In genomic region chr3:157581755-157582154, GRCm38 (mm10) we compare ENCODE assay signal across 22 mouse cellular contexts. TPM values are rescaled to one million over a fixed set of nuclear protein-coding genes. Genes with fewer than 3 reads are reported as not detected.
DNase-seq lines count a peak whose midpoint lies in the region; ATAC-seq and TF ChIP-seq lines count a peak whose summit lies in the region.
"Had no signal": no experiment of that assay in that cellular context is flagged by ENCODE, and none has a peak within 500 bp of the region (broad histone marks: within the 10 kb centered on the region; RNA-seq: fewer than 3 reads in every experiment).

No protein-coding gene starts in this region.

- intact Hi-C loops in heart, adult 2 months (cut with DNase I): no loop called here

- peak; percentile 38; the same call in 1 of the 2 replicates for TF ChIP-seq CTCF in liver, embryonic 14.5 days (IDR thresholded peaks at IDR 0.05; ENCODE audit: low read depth)
- TF ChIP-seq CTCF in CH12.LX (conservative IDR thresholded peaks at IDR 0.05 in 1 of 2, IDR thresholded peaks at IDR 0.05 in 1 of 2; ENCODE audit: low read depth in 2 of 2, low read length in 2 of 2): peak; percentile 64 to 68
- peak; percentile 54 for TF ChIP-seq CTCF in liver, postnatal 0 days (IDR thresholded peaks at IDR 0.05; ENCODE audit: low read depth)
- TF ChIP-seq CTCF in heart, adult 2 months (IDR thresholded peaks at IDR 0.05): no peak

- no peak for ATAC-seq in liver, embryonic 14.5 days (ENCODE audit: insufficient read depth)
- no peak for ATAC-seq in liver, embryonic 12.5 days
- no peak for ATAC-seq in liver, postnatal 0 days
- ATAC-seq in forebrain, embryonic 13.5 days: no peak
- ATAC-seq: activated CD4-positive, CD25-positive, alpha-beta regulatory T cell, adult 4 months; forebrain, postnatal 0 days; midbrain, embryonic 13.5 days had no signal

- in situ Hi-C loops in CH12.LX (cut with MboI; ENCODE audit: low pct_ligation_motif_present, low pct_unique_long_range_greater_than_20kb, low sequenced_read_pairs): no loop called here

- no peak overlapping the region for H3K4me3 ChIP-seq in liver, embryonic 14.5 days (ENCODE audit: insufficient read depth in 1 of 2, low read depth in 2 of 2, low read length in 2 of 2)
- no peak overlapping the region for H3K4me3 ChIP-seq in liver, embryonic 12.5 days
- H3K4me3 ChIP-seq in CH12.LX (replicated peaks in 1 of 3; ENCODE audit: low read depth in 2 of 3, low read length in 2 of 3, poor library complexity in 1 of 3): no peak overlapping the region
- H3K4me3 ChIP-seq in liver, postnatal 0 days (ENCODE audit: low read depth, low read length): no peak overlapping the region
- H3K4me3 ChIP-seq in forebrain, embryonic 13.5 days: no peak overlapping the region
- no peak overlapping the region for H3K4me3 ChIP-seq in heart, adult 2 months
- H3K4me3 ChIP-seq: embryonic facial prominence, embryonic 15.5 days; heart, embryonic 10.5 days; kidney, embryonic 15.5 days; midbrain, embryonic 13.5 days; stomach, embryonic 15.5 days had no signal

- DNase-seq in liver, embryonic 14.5 days (ENCODE audit: low read depth in 3 of 3, low spot score in 3 of 3): no peak
- DNase-seq in CH12.LX (ENCODE audit: extremely low read depth): peak; percentile 19
- peak; percentile 16 for DNase-seq in ES-CJ7 (ENCODE audit: low read depth, low spot score)
- no peak for DNase-seq in liver, postnatal 0 days
- DNase-seq in layer of hippocampus, postnatal 14 days (ENCODE audit: low spot score in 2 of 2): no peak
- DNase-seq in heart, adult 2 months: no peak
- DNase-seq: adrenal gland, postnatal 10 days; cerebellum, adult 11-12 months; cerebellum, postnatal 14 days; embryo, embryonic 11 days; forebrain, postnatal 0 days; heart, postnatal 10 days; lung, adult 2 months; lung, postnatal 4 days had no signal

- no peak overlapping the region for H3K4me2 ChIP-seq in liver, embryonic 14.5 days (ENCODE audit: low read depth)
- no peak overlapping the region for H3K4me2 ChIP-seq in liver, embryonic 12.5 days
- peak overlapping the region; percentile 25; the same call in 1 of the 2 replicates for H3K4me2 ChIP-seq in CH12.LX (ENCODE audit: insufficient read depth, low read depth, poor library complexity, severe bottlenecking)
- no peak overlapping the region for H3K4me2 ChIP-seq in liver, postnatal 0 days (ENCODE audit: low read depth, low read length)
- H3K4me2 ChIP-seq in forebrain, embryonic 13.5 days: no peak overlapping the region
- H3K4me2 ChIP-seq: embryonic facial prominence, embryonic 15.5 days; kidney, embryonic 15.5 days; midbrain, embryonic 13.5 days; stomach, embryonic 15.5 days had no signal

- no peaks in the 10 kb centered on the region for H3K27me3 ChIP-seq in liver, embryonic 14.5 days (ENCODE audit: control insufficient read depth, insufficient read depth, low read length)
- H3K27me3 ChIP-seq in liver, embryonic 12.5 days (replicated peaks): no peaks in the 10 kb centered on the region
- H3K27me3 ChIP-seq in CH12.LX (replicated peaks): no peaks in the 10 kb centered on the region
- no peaks in the 10 kb centered on the region for H3K27me3 ChIP-seq in liver, postnatal 0 days (ENCODE audit: insufficient read depth, low read length)
- no peaks in the 10 kb centered on the region for H3K27me3 ChIP-seq in forebrain, embryonic 13.5 days
- no peaks in the 10 kb centered on the region for H3K27me3 ChIP-seq in heart, adult 2 months (ENCODE audit: control insufficient read depth, insufficient read depth, low read length)
- H3K27me3 ChIP-seq: embryonic facial prominence, embryonic 15.5 days; kidney, embryonic 15.5 days; midbrain, embryonic 13.5 days; stomach, embryonic 15.5 days had no signal

- TF ChIP-seq RAD21 in CH12.LX (IDR thresholded peaks at IDR 0.05; ENCODE audit: low read depth, low read length): peak; percentile 30

- H3K9me3 ChIP-seq in liver, embryonic 14.5 days (ENCODE audit: control insufficient read depth, low read length): no peaks in the 10 kb centered on the region
- no peaks in the 10 kb centered on the region for H3K9me3 ChIP-seq in liver, embryonic 12.5 days (replicated peaks)
- H3K9me3 ChIP-seq in CH12.LX (replicated peaks; ENCODE audit: low read length): no peaks in the 10 kb centered on the region
- no peaks in the 10 kb centered on the region for H3K9me3 ChIP-seq in liver, postnatal 0 days (ENCODE audit: low read length)
- no peaks in the 10 kb centered on the region for H3K9me3 ChIP-seq in forebrain, embryonic 13.5 days (replicated peaks)
- H3K9me3 ChIP-seq: embryonic facial prominence, embryonic 15.5 days; heart, embryonic 10.5 days; kidney, embryonic 15.5 days; midbrain, embryonic 13.5 days; stomach, embryonic 15.5 days had no signal

- TF ChIP-seq EP300 in liver, embryonic 14.5 days (IDR thresholded peaks at IDR 0.05; ENCODE audit: low read depth): no peak
- TF ChIP-seq EP300 in CH12.LX (IDR thresholded peaks at IDR 0.05; ENCODE audit: low read length): no peak
- no peak for TF ChIP-seq EP300 in liver, postnatal 0 days (IDR thresholded peaks at IDR 0.05; ENCODE audit: low read depth)
- no peak for TF ChIP-seq EP300 in heart, adult 2 months (IDR thresholded peaks at IDR 0.05; ENCODE audit: insufficient read depth, low read depth, low read length)

- H3K4me1 ChIP-seq in liver, embryonic 14.5 days (replicated peaks; ENCODE audit: control insufficient read depth in 2 of 2, insufficient read depth in 2 of 2, low read length in 1 of 2): peaks cover 3 to 32% of the 10 kb centered on the region in 2 experiments; a peak in 3 of 4 replicates
- H3K4me1 ChIP-seq in liver, embryonic 12.5 days: peaks cover 56% of the 10 kb centered on the region
- peaks cover 2 to 20% of the 10 kb centered on the region in 2 experiments; a peak in 2 of 4 replicates for H3K4me1 ChIP-seq in CH12.LX (ENCODE audit: control insufficient read depth in 1 of 2, insufficient read depth in 2 of 2)
- peaks cover 24% of the 10 kb centered on the region for H3K4me1 ChIP-seq in liver, postnatal 0 days (ENCODE audit: insufficient read depth)
- H3K4me1 ChIP-seq in forebrain, embryonic 13.5 days: peaks cover 6% of the 10 kb centered on the region; the same call in 1 of the 2 replicates
- H3K4me1 ChIP-seq in heart, adult 2 months (ENCODE audit: control insufficient read depth, insufficient read depth, low read length): no peaks in the 10 kb centered on the region
- H3K4me1 ChIP-seq: heart, embryonic 10.5 days; kidney, embryonic 15.5 days; stomach, embryonic 15.5 days had no signal

- TF ChIP-seq POLR2A in CH12.LX (IDR thresholded peaks at IDR 0.05; ENCODE audit: low read depth, low read length): no peak
- TF ChIP-seq POLR2A in heart, adult 2 months (IDR thresholded peaks at IDR 0.05; ENCODE audit: insufficient read depth, low read depth, low read length): no peak

- no peaks in the 10 kb centered on the region for H3K79me2 ChIP-seq in CH12.LX (replicated peaks; ENCODE audit: control insufficient read depth, extremely low read depth, insufficient read depth, poor library complexity, severe bottlenecking)
- no peaks in the 10 kb centered on the region for H3K79me2 ChIP-seq in heart, adult 2 months (replicated peaks; ENCODE audit: control insufficient read depth, insufficient read depth, low read length)

- no peaks in the 10 kb centered on the region for H3K36me3 ChIP-seq in liver, embryonic 14.5 days (replicated peaks; ENCODE audit: control insufficient read depth, insufficient read depth, low read depth)
- no peaks in the 10 kb centered on the region for H3K36me3 ChIP-seq in liver, embryonic 12.5 days
- H3K36me3 ChIP-seq in CH12.LX (replicated peaks in 1 of 2; ENCODE audit: control insufficient read depth in 1 of 2, insufficient read depth in 1 of 2, low read length in 1 of 2): no peaks in the 10 kb centered on the region
- H3K36me3 ChIP-seq in liver, postnatal 0 days (replicated peaks; ENCODE audit: insufficient read depth, low read length): no peaks in the 10 kb centered on the region
- no peaks in the 10 kb centered on the region for H3K36me3 ChIP-seq in forebrain, embryonic 13.5 days (ENCODE audit: poor library complexity, severe bottlenecking)
- no peaks in the 10 kb centered on the region for H3K36me3 ChIP-seq in heart, adult 2 months (ENCODE audit: control insufficient read depth, insufficient read depth, low read length)
- H3K36me3 ChIP-seq: embryonic facial prominence, embryonic 15.5 days; heart, embryonic 10.5 days; kidney, embryonic 15.5 days; midbrain, embryonic 13.5 days; stomach, embryonic 15.5 days had no signal

- dilution Hi-C loops in CH12.LX (cut with MboI; ENCODE audit: extremely low pct_ligation_motif_present, extremely low pct_unique_long_range_greater_than_20kb, low sequenced_read_pairs): no loop called here

- no peak overlapping the region for H3K27ac ChIP-seq in liver, embryonic 14.5 days
- no peak overlapping the region for H3K27ac ChIP-seq in liver, embryonic 12.5 days
- H3K27ac ChIP-seq in CH12.LX (ENCODE audit: insufficient read depth, low read depth): no peak overlapping the region
- no peak overlapping the region for H3K27ac ChIP-seq in liver, postnatal 0 days (ENCODE audit: low read depth)
- no peak overlapping the region for H3K27ac ChIP-seq in forebrain, embryonic 13.5 days
- no peak overlapping the region for H3K27ac ChIP-seq in heart, adult 2 months
- H3K27ac ChIP-seq: embryonic facial prominence, embryonic 15.5 days; heart, embryonic 10.5 days; kidney, embryonic 15.5 days; midbrain, embryonic 13.5 days; stomach, embryonic 15.5 days had no signal

- 13% methylated on average over 2 of the region's 2 CpGs for WGBS in liver, embryonic 14.5 days (ENCODE audit: insufficient replicate concordance)
- 11% methylated on average over 2 of the region's 2 CpGs for WGBS in liver, embryonic 12.5 days (ENCODE audit: insufficient replicate concordance)
- 30% methylated on average over 2 of the region's 2 CpGs for WGBS in liver, postnatal 0 days (ENCODE audit: insufficient replicate concordance)
- WGBS in forebrain, embryonic 13.5 days: 6% methylated on average over 2 of the region's 2 CpGs
- WGBS in heart, adult 2 months: 43% methylated on average over 2 of the region's 2 CpGs

- no peak overlapping the region for H3K9ac ChIP-seq in liver, embryonic 14.5 days (replicated peaks)
- no peak overlapping the region for H3K9ac ChIP-seq in liver, embryonic 12.5 days
- H3K9ac ChIP-seq in CH12.LX (ENCODE audit: insufficient read depth, low read depth): no peak overlapping the region
- no peak overlapping the region for H3K9ac ChIP-seq in liver, postnatal 0 days (replicated peaks)
- H3K9ac ChIP-seq in forebrain, embryonic 13.5 days: no peak overlapping the region
- no peak overlapping the region for H3K9ac ChIP-seq in heart, adult 2 months (ENCODE audit: low read depth, low read length)
- H3K9ac ChIP-seq: embryonic facial prominence, embryonic 15.5 days; forebrain, postnatal 0 days; kidney, embryonic 15.5 days; midbrain, embryonic 13.5 days; stomach, embryonic 15.5 days had no signal

RNA-seq across cellular contexts. Expression of gene Ptger3, which starts 15.1 kb away (rescaled TPM):
- polyA plus RNA-seq in liver, embryonic 14.5 days (2012; rRNA removed): 1.0 and 1.4 TPM in 2 replicates
- 2.3 and 2.5 TPM in 2 replicates for polyA plus RNA-seq in liver, embryonic 14.5 days (2014; fragmentation: Nextera tagmentation; extraction: Ambion mirVana)
- polyA plus RNA-seq in liver, embryonic 12.5 days (2016; fragmentation: Nextera tagmentation; extraction: Ambion mirVana): 9.5 and 9.6 TPM in 2 replicates
- total RNA-seq in CH12.LX (2012; rRNA removed): not detected in 2 replicates
- not detected in 2 replicates for total RNA-seq in CH12.LX (2014; rRNA removed)
- 0.06 TPM in 1 of 2 replicates, not detected in the other for polyA plus RNA-seq in CH12.LX (2012; ENCODE audit: insufficient read length, low read depth)
- 4.2 and 4.7 TPM in 2 replicates for polyA plus RNA-seq in liver, postnatal 0 days (2015; fragmentation: Nextera tagmentation; extraction: Ambion mirVana)
- 0.93 and 1.1 TPM in 2 replicates for polyA plus RNA-seq in forebrain, embryonic 13.5 days (2015; fragmentation: Nextera tagmentation; extraction: Ambion mirVana)
- 1 to 10 TPM; 2.5 to 3.1 TPM for total RNA-seq in layer of hippocampus, postnatal 14 days (2021)
- total RNA-seq in heart, adult 2 months (2021): under 1 TPM; 0.18 to 0.48 TPM
- polyA plus RNA-seq in heart, adult 2 months (2012; rRNA removed): 1.1 and 1.9 TPM in 2 replicates

RNA-seq across cellular contexts. Expression of gene Zranb2, which starts 47.8 kb away (rescaled TPM):
- polyA plus RNA-seq in liver, embryonic 14.5 days (2012; rRNA removed): 18.7 and 31.8 TPM in 2 replicates
- 44.0 and 46.2 TPM in 2 replicates for polyA plus RNA-seq in liver, embryonic 14.5 days (2014; fragmentation: Nextera tagmentation; extraction: Ambion mirVana)
- polyA plus RNA-seq in liver, embryonic 12.5 days (2016; fragmentation: Nextera tagmentation; extraction: Ambion mirVana): 73.1 and 74.8 TPM in 2 replicates
- total RNA-seq in CH12.LX (2012; rRNA removed) (87.5 and 116 TPM in 2 replicates), CH12.LX (2014; rRNA removed) (240 and 260 TPM in 2 replicates)
- 346 and 358 TPM in 2 replicates for polyA plus RNA-seq in CH12.LX (2012; ENCODE audit: insufficient read length, low read depth)
- polyA plus RNA-seq in liver, postnatal 0 days (2015; fragmentation: Nextera tagmentation; extraction: Ambion mirVana): 24.6 and 28.4 TPM in 2 replicates
- 141 and 144 TPM in 2 replicates for polyA plus RNA-seq in forebrain, embryonic 13.5 days (2015; fragmentation: Nextera tagmentation; extraction: Ambion mirVana)
- total RNA-seq in layer of hippocampus, postnatal 14 days (2021): 100 to 1,000 TPM; 133 to 144 TPM
- total RNA-seq in heart, adult 2 months (2021): 10 to 100 TPM; 36.3 to 37.2 TPM
- polyA plus RNA-seq in heart, adult 2 months (2012; rRNA removed): 6.7 and 14.5 TPM in 2 replicates

Comparison
In these comparisons a context has a peak if more than half of its experiments do, and no peak if none do; other contexts are left out.
1. DNase-seq: peak in CH12.LX (single experiment) and ES-CJ7 (single experiment); none in liver, embryonic 14.5 days (0 of 3), liver, postnatal 0 days (single experiment), layer of hippocampus, postnatal 14 days (0 of 2) and heart, adult 2 months (0 of 2).